Mouse (Mus musculus): Measurements from ENCODE around the gene Eif2b3. TPM values are rescaled to one million over a fixed set of nuclear protein-coding genes. Genes with fewer than 3 reads are reported as not detected.

The Eif2b3 gene
- total RNA-seq (2021): 10 to 100 TPM; 27.0 to 30.2 TPM

DNA sequence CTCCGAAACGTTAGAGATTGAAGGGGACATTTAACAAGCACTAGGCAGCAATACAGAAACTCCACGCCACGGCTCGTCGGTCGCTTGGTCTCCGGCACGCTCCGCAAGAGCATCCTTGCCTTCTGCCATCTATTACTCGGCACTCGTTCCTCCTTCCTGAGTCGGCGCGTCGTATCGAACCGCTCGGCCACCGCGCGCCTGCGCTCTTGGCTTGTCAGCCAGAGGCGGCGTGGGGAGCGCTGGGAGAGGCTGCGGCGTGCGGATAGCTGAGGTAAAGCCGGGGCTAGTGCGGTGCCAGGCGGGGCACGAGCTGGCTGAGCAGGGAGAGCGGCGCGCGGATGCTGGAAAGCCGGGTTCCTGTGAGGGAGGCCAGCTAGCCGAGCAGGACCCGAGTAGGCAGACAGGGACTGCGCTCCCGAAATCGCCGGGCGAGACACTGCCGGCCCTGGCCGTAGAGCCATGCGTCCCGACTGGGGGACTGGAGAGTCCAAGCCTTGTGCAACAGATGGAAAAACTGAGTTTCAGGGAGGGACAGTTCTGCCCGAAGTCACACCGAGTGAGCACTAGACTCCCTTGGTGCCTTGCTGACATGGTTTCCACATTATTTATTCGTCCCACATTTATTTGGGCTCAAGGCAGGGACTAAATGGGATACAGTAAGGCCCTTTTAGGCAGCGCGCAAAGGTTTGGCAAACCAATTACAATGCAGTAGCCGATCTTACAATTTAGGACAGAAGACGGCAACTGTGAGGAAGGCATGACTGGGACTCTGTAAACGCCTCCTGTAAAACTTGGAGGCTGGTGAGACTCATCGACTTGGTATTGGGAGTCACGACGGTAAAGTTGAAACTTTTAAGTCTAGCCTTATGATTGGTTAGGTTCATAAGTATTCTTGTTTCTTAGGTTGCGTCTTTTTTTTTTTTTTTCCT lies at the start of gene Eif2b3:
Gene Eif2b3, plus strand, starts transcription at position 197 of the 929 bp plus-strand sequence.
- DNase-seq: peak; percentile 91
- intact Hi-C loops (cut with DNase I): no loop called here

DNA sequence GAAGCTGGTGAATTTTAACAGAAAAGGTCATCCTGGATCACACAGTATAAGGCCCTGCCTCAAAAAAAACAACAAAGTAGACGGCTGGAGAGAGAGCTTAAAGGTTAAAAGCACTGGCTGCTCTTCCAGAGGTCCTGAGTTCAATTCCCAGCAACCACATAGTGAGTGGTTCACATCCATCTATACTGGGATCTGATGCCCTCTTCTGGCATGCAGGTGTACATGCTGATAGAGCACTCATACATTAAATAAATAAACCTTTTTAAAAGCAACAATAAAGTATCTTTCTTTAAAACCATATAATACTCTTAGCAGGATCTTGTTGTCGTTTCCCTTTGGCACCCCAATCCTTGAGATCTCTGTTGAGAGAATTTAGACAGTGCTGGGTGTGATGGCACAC lies 42.7 kb upstream of the Eif2b3 start:
- intact Hi-C loops (cut with DNase I): no loop called here
- no peak for DNase-seq

GRCm38 (mm10) chr4:116985681-116986080 lies 33.5 kb upstream of the Eif2b3 start:
- intact Hi-C loops (cut with DNase I): loop anchor here (2.0 kb wide), 1 partner anchor 157 kb away; no protein-coding TSS in a partner anchor
- no peak for DNase-seq

DNA sequence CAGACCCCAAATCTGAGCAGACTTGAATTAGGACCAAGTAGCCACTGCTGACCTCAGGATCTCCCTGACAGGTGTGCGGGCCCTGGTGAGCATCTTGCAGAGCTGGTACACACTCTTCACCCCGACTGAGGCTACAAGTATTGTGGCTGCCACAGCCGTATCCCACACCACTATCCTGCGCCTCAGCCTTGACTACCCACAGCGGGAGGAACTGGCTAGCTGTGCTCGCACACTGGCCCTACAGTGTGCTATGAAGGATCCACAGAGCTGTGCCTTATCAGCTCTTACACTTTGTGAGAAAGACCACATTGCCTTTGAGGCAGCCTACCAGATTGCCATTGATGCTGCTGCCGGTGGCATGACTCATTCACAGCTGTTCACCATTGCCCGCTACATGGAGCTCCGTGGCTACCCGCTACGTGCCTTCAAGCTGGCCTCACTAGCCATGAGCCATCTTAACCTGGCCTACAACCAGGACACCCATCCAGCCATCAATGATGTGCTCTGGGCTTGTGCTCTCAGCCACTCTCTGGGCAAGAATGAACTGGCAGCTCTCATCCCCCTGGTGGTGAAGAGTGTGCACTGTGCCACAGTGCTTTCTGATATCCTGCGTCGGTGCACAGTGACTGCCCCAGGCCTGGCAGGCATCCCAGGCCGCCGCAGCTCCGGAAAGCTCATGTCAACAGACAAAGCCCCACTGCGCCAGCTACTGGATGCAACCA lies 32.6 kb upstream of the Eif2b3 start:
- intact Hi-C loops (cut with DNase I): loop anchor here (2.0 kb wide), 1 partner anchor 158 kb away; no protein-coding TSS in a partner anchor
- DNase-seq: peak; percentile 92

DNA sequence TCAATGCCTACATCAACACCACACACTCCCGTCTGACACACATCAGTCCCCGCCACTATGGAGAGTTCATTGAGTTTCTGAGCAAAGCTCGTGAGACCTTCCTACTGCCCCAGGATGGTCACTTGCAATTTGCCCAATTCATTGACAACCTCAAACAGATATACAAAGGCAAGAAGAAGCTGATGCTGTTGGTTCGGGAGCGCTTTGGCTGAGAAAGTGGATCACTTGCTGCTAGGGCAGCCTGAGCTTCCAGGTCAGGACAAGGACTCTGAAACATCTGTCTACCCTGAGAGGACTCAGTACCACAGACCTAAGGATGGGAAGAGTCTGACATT lies 32.1 kb upstream of the Eif2b3 start:
- intact Hi-C loops (cut with DNase I): loop anchor here (2.0 kb wide), 1 partner anchor 158 kb away; no protein-coding TSS in a partner anchor
- DNase-seq: no peak

DNA sequence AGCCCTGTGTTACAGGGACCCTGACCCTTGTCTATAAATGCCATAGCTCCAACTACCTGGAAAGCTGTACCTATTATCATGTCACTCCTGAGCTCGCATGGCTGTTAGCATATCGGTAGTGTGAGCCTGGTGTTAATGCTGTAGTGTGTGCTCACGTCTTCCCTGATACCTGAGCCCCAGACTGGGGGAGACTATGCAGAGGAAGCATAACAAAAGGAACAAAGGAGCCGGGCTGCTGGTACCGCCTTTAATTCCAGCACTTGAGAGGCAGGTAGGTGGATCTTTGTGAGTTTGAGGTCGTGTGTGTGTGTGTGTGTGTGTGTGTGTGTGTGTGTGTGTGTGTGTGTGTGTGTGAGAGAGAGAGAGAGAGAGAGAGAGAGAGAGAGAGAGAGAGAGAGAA lies 29.5 kb upstream of the Eif2b3 start:
- no peak for DNase-seq
- intact Hi-C loops (cut with DNase I): loop anchor here (5.0 to 10.0 kb wide), 2 partner anchors 272 to 845 kb away; no protein-coding TSS in a partner anchor

DNA sequence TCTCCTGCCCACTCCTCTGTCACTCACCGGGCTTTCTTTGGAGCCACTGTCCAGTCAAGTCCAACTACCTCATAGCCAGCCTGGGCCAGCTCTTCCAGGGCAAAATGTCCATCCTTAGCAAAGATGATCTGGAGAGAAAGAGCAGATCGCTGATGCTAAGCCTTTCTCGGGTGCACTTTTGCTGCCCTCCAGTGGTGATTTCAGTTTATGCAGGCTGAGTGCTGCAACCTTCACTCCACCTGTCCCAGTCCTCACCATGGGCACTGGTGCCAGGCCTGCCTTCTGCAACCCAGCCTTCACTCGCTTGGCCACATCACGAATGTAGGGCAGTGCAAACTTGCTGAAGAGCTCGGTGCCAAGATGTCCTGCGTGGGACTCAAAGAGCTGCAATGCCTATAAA lies 27.8 kb upstream of the Eif2b3 start:
- DNase-seq: peak; percentile 84
- intact Hi-C loops (cut with DNase I): loop anchor here (5.0 to 10.0 kb wide), 2 partner anchors 274 to 847 kb away; no protein-coding TSS in a partner anchor

DNA sequence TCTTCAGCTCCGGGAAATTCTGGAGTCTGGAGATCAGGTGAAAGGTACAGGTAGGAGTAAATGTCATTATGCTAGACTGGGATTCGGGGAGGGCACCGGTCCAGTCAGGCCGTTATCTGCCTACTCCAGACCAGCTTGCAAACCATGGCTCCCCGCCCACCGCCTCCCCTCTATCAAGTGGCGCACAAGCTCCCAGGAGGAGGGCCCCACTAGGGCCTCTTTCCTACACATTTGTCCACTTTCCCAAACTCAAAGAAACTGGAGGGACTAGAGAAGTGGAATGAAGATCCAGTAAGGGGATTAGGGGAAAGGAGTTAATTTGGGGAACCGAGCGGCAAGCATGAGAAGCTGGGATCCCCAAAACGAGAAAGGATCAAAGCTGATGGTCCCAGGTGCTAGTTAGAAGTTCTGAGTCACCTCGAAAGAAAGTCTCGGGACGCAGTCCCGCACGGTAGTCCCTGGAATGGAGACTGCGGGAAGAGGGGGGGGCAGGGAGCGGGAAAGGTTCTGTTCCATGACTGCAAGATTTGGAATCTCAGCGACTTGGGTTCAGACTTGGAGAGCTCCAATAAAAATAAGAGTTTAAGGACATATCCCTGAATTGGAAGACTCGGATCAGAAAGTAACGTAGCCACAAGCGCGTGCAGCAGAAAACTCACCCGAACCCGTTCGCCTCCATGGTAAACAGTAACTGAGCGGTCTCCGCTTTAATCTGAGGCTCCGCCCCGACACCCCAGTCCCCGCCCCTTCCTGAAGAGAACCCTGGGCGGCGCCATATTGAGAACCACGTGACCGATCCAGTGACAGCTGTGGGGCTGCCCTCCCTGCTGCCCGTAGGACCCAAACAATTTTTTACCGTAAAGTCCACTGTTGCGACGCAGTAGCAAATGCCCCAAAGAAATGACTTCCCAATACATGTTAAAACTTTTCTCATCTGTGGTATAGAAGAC lies 25.3 kb upstream of the Eif2b3 start, which contains the start of gene Urod:
Gene Urod, minus strand, starts transcription at position 742 of the 950 bp plus-strand sequence.
- peak; percentile 96 for DNase-seq
- intact Hi-C loops (cut with DNase I): loop anchor here (5.0 to 10.0 kb wide), 2 partner anchors 277 to 849 kb away; no protein-coding TSS in a partner anchor

- peak; percentile 71 for DNase-seq
- intact Hi-C loops (cut with DNase I): loop anchor here (10.0 kb wide), 1 partner anchor 850 kb away; no protein-coding TSS in a partner anchor
Observed at GRCm38 (mm10) chr4:116995131-116995797, 23.9 kb upstream of the Eif2b3 start, which contains the start of gene Hectd3. TSS of gene Hectd3 (plus strand) at chr4:116995317.

- intact Hi-C loops (cut with DNase I): loop anchor here (10.0 kb wide), 1 partner anchor 851 kb away; no protein-coding TSS in a partner anchor
- peak; percentile 77 for DNase-seq
Observed at GRCm38 (mm10) chr4:116995798-116996135, 23.4 kb upstream of the Eif2b3 start.

DNA sequence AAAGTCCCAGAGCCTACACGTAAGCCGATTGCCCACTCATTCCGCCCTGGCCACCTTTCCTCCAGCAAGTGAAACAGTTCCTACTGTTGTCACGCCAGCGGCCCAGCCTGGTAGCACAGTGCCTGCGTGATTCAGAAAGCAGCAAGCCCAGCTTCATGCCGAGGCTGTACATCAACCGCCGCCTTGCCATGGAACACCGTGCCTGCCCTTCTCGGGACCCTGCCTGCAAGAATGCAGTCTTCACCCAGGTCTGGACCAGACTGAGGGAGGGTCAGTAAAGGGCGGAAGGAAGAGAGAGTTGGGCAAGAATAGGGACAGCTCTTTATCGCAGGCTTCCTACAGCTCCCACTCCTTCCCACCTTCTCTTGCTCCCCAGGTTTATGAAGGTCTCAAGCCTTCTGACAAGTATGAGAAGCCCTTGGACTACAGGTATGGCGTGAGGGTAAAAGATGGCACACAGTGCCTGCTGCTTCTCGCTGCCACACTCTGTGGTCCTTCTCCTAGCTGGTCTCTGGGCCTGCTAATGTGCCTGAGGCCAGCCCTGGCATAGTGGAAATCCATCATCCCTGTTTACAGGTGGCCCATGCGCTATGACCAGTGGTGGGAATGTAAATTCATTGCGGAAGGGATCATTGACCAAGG lies 19.6 kb upstream of the Eif2b3 start:
- DNase-seq: no peak
- intact Hi-C loops (cut with DNase I): loop anchor here (5.0 to 10.0 kb wide), 2 partner anchors 143 to 855 kb away; no protein-coding TSS in a partner anchor

DNA sequence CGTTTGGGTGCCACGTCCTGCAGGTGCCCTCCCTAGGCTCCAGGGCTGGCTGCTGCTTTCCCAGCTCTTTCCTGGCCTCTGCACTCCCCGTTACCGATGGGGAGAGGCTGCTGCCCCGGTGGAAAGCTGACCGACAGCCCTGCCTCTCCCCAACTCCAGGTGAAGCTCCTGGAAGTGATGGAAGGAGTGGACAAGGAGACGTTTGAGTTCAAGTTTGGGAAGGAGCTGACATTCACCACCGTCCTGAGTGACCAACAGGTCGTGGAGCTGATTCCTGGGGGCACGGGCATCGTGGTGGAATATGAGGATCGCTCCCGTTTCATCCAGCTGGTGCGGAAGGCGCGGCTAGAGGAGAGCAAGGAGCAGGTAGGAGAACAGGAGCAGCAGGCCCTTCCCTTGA lies 17.2 kb upstream of the Eif2b3 start:
- intact Hi-C loops (cut with DNase I): loop anchor here (5.0 kb wide), 1 partner anchor 140 kb away; no protein-coding TSS in a partner anchor
- DNase-seq: no peak

- peak; percentile 65 for DNase-seq
- intact Hi-C loops (cut with DNase I): loop anchor here (5.0 kb wide), 1 partner anchor 139 kb away; no protein-coding TSS in a partner anchor
Observed at GRCm38 (mm10) chr4:117002543-117003521, 16.4 kb upstream of the Eif2b3 start.

GRCm38 (mm10) chr4:117004649-117005048 lies 14.6 kb upstream of the Eif2b3 start:
- no peak for DNase-seq
- intact Hi-C loops (cut with DNase I): loop anchor here (5.0 kb wide), 1 partner anchor 138 kb away; no protein-coding TSS in a partner anchor

GRCm38 (mm10) chr4:117005611-117006400 lies 13.4 kb upstream of the Eif2b3 start:
- intact Hi-C loops (cut with DNase I): no loop called here
- no peak for DNase-seq

GRCm38 (mm10) chr4:117007058-117007457 lies 12.1 kb upstream of the Eif2b3 start:
- no peak for DNase-seq
- intact Hi-C loops (cut with DNase I): no loop called here

- DNase-seq: no peak
- intact Hi-C loops (cut with DNase I): no loop called here
Observed at GRCm38 (mm10) chr4:117010231-117010630, 9.0 kb upstream of the Eif2b3 start.

Data from left cerebral cortex, postnatal 4 days (tissue).